Mouse (Mus musculus): ENCODE measurements around the gene Rapgef4.

The Rapgef4 gene

GRCm38 (mm10) chr2:72074999-72075561 is 94.0 kb downstream of the Rapgef4 start:
- DNase-seq (ENCODE audit: extremely low spot score) = no peak

- DNase-seq (ENCODE audit: extremely low spot score) = no peak
These were observed 96.6 kb downstream of the Rapgef4 start for GRCm38 (mm10) chr2:72077490-72078139.

- no peak for DNase-seq (ENCODE audit: extremely low spot score)
These were observed 97.1 kb downstream of the Rapgef4 start for GRCm38 (mm10) chr2:72078140-72078521.

- no peak for DNase-seq (ENCODE audit: extremely low spot score)
These were observed 98.1 kb downstream of the Rapgef4 start for GRCm38 (mm10) chr2:72079110-72079509.

GRCm38 (mm10) chr2:72082846-72083245 is 101.8 kb downstream of the Rapgef4 start:
- DNase-seq (ENCODE audit: extremely low spot score) = no peak

- no peak for DNase-seq (ENCODE audit: extremely low spot score)
These were observed 107.8 kb downstream of the Rapgef4 start for GRCm38 (mm10) chr2:72088886-72089285.

GRCm38 (mm10) chr2:72090061-72090460 is 109.0 kb downstream of the Rapgef4 start:
- no peak for DNase-seq (ENCODE audit: extremely low spot score)

GRCm38 (mm10) chr2:72092046-72092445 is 111.0 kb downstream of the Rapgef4 start:
- DNase-seq (ENCODE audit: extremely low spot score) = no peak

GRCm38 (mm10) chr2:72093402-72094037 is 112.5 kb downstream of the Rapgef4 start:
- DNase-seq (ENCODE audit: extremely low spot score) = no peak

- no peak for DNase-seq (ENCODE audit: extremely low spot score)
These were observed 113.0 kb downstream of the Rapgef4 start for GRCm38 (mm10) chr2:72094038-72094437.

GRCm38 (mm10) chr2:72094446-72094845 is 113.4 kb downstream of the Rapgef4 start:
- DNase-seq (ENCODE audit: extremely low spot score) = no peak

GRCm38 (mm10) chr2:72095002-72095401 is 114.0 kb downstream of the Rapgef4 start:
- DNase-seq (ENCODE audit: extremely low spot score) = no peak

- peak; percentile 45 for DNase-seq (ENCODE audit: extremely low spot score)
These were observed 115.3 kb downstream of the Rapgef4 start for GRCm38 (mm10) chr2:72096345-72096744.

- no peak for DNase-seq (ENCODE audit: extremely low spot score)
These were observed 117.3 kb downstream of the Rapgef4 start for GRCm38 (mm10) chr2:72098366-72098765.

- DNase-seq (ENCODE audit: extremely low spot score) = no peak
These were observed 123.6 kb downstream of the Rapgef4 start for GRCm38 (mm10) chr2:72104604-72105003.

GRCm38 (mm10) chr2:72107525-72108180 is 126.6 kb downstream of the Rapgef4 start:
- no peak for DNase-seq (ENCODE audit: extremely low spot score)

GRCm38 (mm10) chr2:72108448-72109312 is 127.6 kb downstream of the Rapgef4 start:
- no peak for DNase-seq (ENCODE audit: extremely low spot score)

GRCm38 (mm10) chr2:72110404-72110803 is 129.4 kb downstream of the Rapgef4 start:
- no peak for DNase-seq (ENCODE audit: extremely low spot score)

GRCm38 (mm10) chr2:72113716-72114115 is 132.7 kb downstream of the Rapgef4 start:
- DNase-seq (ENCODE audit: extremely low spot score) = no peak

GRCm38 (mm10) chr2:72114148-72114559 is 133.1 kb downstream of the Rapgef4 start:
- no peak for DNase-seq (ENCODE audit: extremely low spot score)

GRCm38 (mm10) chr2:72116103-72116502 is 135.1 kb downstream of the Rapgef4 start:
- DNase-seq (ENCODE audit: extremely low spot score) = no peak

GRCm38 (mm10) chr2:72116698-72117097 is 135.7 kb downstream of the Rapgef4 start:
- no peak for DNase-seq (ENCODE audit: extremely low spot score)

Data from embryo, embryonic 9.5 days (tissue).